Mouse (Mus musculus): Measurements from ENCODE around the gene Rnf212. TPM values are rescaled to one million over a fixed set of nuclear protein-coding genes. Genes with fewer than 3 reads are reported as not detected.

Gene Rnf212
- total and polyA plus RNA-seq, 3 experiments: not detected

GRCm38 (mm10) chr5:108700346-108700745 is 74.4 kb downstream of the Rnf212 start:
- Histone ChIP-seq H3K4me2 (ENCODE audit: insufficient read depth, low read depth, poor library complexity, severe bottlenecking) (no peak overlapping the region), H3K9me3 (replicated peaks; ENCODE audit: low read length) (no peaks in the 10 kb centered on the region), H3K36me3 (replicated peaks in 1 of 2; ENCODE audit: control insufficient read depth in 1 of 2, insufficient read depth in 1 of 2, low read length in 1 of 2) (no peaks in the 10 kb centered on the region), H3K4me3 (replicated peaks in 1 of 3; ENCODE audit: low read depth in 2 of 3, low read length in 2 of 3, poor library complexity in 1 of 3) (no peak overlapping the region), H3K4me1 (ENCODE audit: control insufficient read depth in 1 of 2, insufficient read depth in 2 of 2) (no peaks in the 10 kb centered on the region), H3K9ac (ENCODE audit: insufficient read depth, low read depth) (no peak overlapping the region), H3K27me3 (replicated peaks) (peaks cover 63% of the 10 kb centered on the region), H3K79me2 (replicated peaks; ENCODE audit: control insufficient read depth, extremely low read depth, insufficient read depth, poor library complexity, severe bottlenecking) (no peaks in the 10 kb centered on the region), H3K27ac (ENCODE audit: insufficient read depth, low read depth) (no peak overlapping the region)
- dilution Hi-C loops (cut with MboI; ENCODE audit: extremely low pct_ligation_motif_present, extremely low pct_unique_long_range_greater_than_20kb, low sequenced_read_pairs): no loop called here
- in situ Hi-C loops (cut with MboI; ENCODE audit: low pct_ligation_motif_present, low pct_unique_long_range_greater_than_20kb, low sequenced_read_pairs): no loop called here
- DNase-seq (ENCODE audit: extremely low read depth): no peak
- TF ChIP-seq TBP (conservative IDR thresholded peaks at IDR 0.05; ENCODE audit: low read depth, low read length): no peak
- TF ChIP-seq CHD1 (IDR thresholded peaks at IDR 0.05; ENCODE audit: low read depth, low read length): no peak
- TF ChIP-seq MYC (IDR thresholded peaks at IDR 0.05; ENCODE audit: low read depth, low read length): no peak
- no peak for TF ChIP-seq MAZ (IDR thresholded peaks at IDR 0.05; ENCODE audit: low read depth, low read length)
- no peak for TF ChIP-seq ZC3H11A (IDR thresholded peaks at IDR 0.05; ENCODE audit: low read depth, low read length)
- no peak for TF ChIP-seq EP300 (IDR thresholded peaks at IDR 0.05; ENCODE audit: low read length)
- TF ChIP-seq NRF1 (IDR thresholded peaks at IDR 0.05; ENCODE audit: low read depth, low read length): no peak
- no peak for TF ChIP-seq NELFE (IDR thresholded peaks at IDR 0.05; ENCODE audit: low read depth, low read length)

- Histone ChIP-seq H3K4me1 (ENCODE audit: control insufficient read depth in 1 of 2, insufficient read depth in 2 of 2) (peaks cover 0 to 5% of the 10 kb centered on the region in 2 experiments; a peak in 1 of 4 replicates), H3K9me3 (replicated peaks; ENCODE audit: low read length) (peaks cover 7% of the 10 kb centered on the region), H3K27ac (ENCODE audit: insufficient read depth, low read depth) (no peak overlapping the region), H3K36me3 (replicated peaks in 1 of 2; ENCODE audit: control insufficient read depth in 1 of 2, insufficient read depth in 1 of 2, low read length in 1 of 2) (no peaks in the 10 kb centered on the region), H3K4me3 (replicated peaks in 1 of 3; ENCODE audit: low read depth in 2 of 3, low read length in 2 of 3, poor library complexity in 1 of 3) (no peak overlapping the region), H3K4me2 (ENCODE audit: insufficient read depth, low read depth, poor library complexity, severe bottlenecking) (no peak overlapping the region), H3K9ac (ENCODE audit: insufficient read depth, low read depth) (no peak overlapping the region), H3K27me3 (replicated peaks) (peaks cover 77% of the 10 kb centered on the region), H3K79me2 (replicated peaks; ENCODE audit: control insufficient read depth, extremely low read depth, insufficient read depth, poor library complexity, severe bottlenecking) (no peaks in the 10 kb centered on the region)
- dilution Hi-C loops (cut with MboI; ENCODE audit: extremely low pct_ligation_motif_present, extremely low pct_unique_long_range_greater_than_20kb, low sequenced_read_pairs) (no loop called here), in situ Hi-C loops (cut with MboI; ENCODE audit: low pct_ligation_motif_present, low pct_unique_long_range_greater_than_20kb, low sequenced_read_pairs) (no loop called here)
- no peak for DNase-seq (ENCODE audit: extremely low read depth)
- TF ChIP-seq NRF1 (IDR thresholded peaks at IDR 0.05; ENCODE audit: low read depth, low read length): no peak
- no peak for TF ChIP-seq RCOR1 (conservative IDR thresholded peaks at IDR 0.05; ENCODE audit: low read depth, low read length)
- no peak for TF ChIP-seq IRF4 (IDR thresholded peaks at IDR 0.05; ENCODE audit: low read depth, low read length)
- TF ChIP-seq USF2 (conservative IDR thresholded peaks at IDR 0.05; ENCODE audit: low read depth, low read length): no peak
- no peak for TF ChIP-seq CHD1 (IDR thresholded peaks at IDR 0.05; ENCODE audit: low read depth, low read length)
- TF ChIP-seq CHD2 (IDR thresholded peaks at IDR 0.05; ENCODE audit: low read length): no peak
- no peak for TF ChIP-seq ZKSCAN1 (IDR thresholded peaks at IDR 0.05; ENCODE audit: borderline replicate concordance, low read depth, low read length)
- no peak for TF ChIP-seq MEF2A (IDR thresholded peaks at IDR 0.05; ENCODE audit: borderline replicate concordance, low read depth, low read length)
Observed at GRCm38 (mm10) chr5:108697341-108697753, 77.4 kb downstream of the Rnf212 start.

GRCm38 (mm10) chr5:108696542-108696941 is 78.2 kb downstream of the Rnf212 start:
- peaks cover 73% of the 10 kb centered on the region for H3K27me3 ChIP-seq (replicated peaks)
- dilution Hi-C loops (cut with MboI; ENCODE audit: extremely low pct_ligation_motif_present, extremely low pct_unique_long_range_greater_than_20kb, low sequenced_read_pairs): no loop called here
- H3K4me1 ChIP-seq (ENCODE audit: control insufficient read depth in 1 of 2, insufficient read depth in 2 of 2): peaks cover 3 to 5% of the 10 kb centered on the region in 2 experiments; a peak in 2 of 4 replicates
- H3K27ac ChIP-seq (ENCODE audit: insufficient read depth, low read depth): no peak overlapping the region
- H3K9ac ChIP-seq (ENCODE audit: insufficient read depth, low read depth): no peak overlapping the region
- no peak for DNase-seq (ENCODE audit: extremely low read depth)
- H3K79me2 ChIP-seq (replicated peaks; ENCODE audit: control insufficient read depth, extremely low read depth, insufficient read depth, poor library complexity, severe bottlenecking): no peaks in the 10 kb centered on the region
- TF ChIP-seq USF1 (IDR thresholded peaks at IDR 0.05; ENCODE audit: low read depth, low read length) (no peak), ZKSCAN1 (IDR thresholded peaks at IDR 0.05; ENCODE audit: borderline replicate concordance, low read depth, low read length) (no peak)
- in situ Hi-C loops (cut with MboI; ENCODE audit: low pct_ligation_motif_present, low pct_unique_long_range_greater_than_20kb, low sequenced_read_pairs): no loop called here
- no peak overlapping the region for H3K4me3 ChIP-seq (replicated peaks in 1 of 3; ENCODE audit: low read depth in 2 of 3, low read length in 2 of 3, poor library complexity in 1 of 3)
- no peaks in the 10 kb centered on the region for H3K36me3 ChIP-seq (replicated peaks in 1 of 2; ENCODE audit: control insufficient read depth in 1 of 2, insufficient read depth in 1 of 2, low read length in 1 of 2)
- peaks cover 7% of the 10 kb centered on the region for H3K9me3 ChIP-seq (replicated peaks; ENCODE audit: low read length)
- H3K4me2 ChIP-seq (ENCODE audit: insufficient read depth, low read depth, poor library complexity, severe bottlenecking): no peak overlapping the region

Measured in CH12.LX (cell line).